In genomic region chr13:21233732-21234705, GRCm38 (mm10) we compare ENCODE assay signal across 8 mouse cellular contexts. TPM values are rescaled to one million over a fixed set of nuclear protein-coding genes. Genes with fewer than 3 reads are reported as not detected.
DNase-seq lines count a peak whose midpoint lies in the region; ATAC-seq and TF ChIP-seq lines count a peak whose summit lies in the region.

No protein-coding gene starts in this region.

- no peaks in the 10 kb centered on the region for H3K27me3 ChIP-seq in lung, embryonic 15.5 days

- TF ChIP-seq CTCF in olfactory bulb, adult 2 months (IDR thresholded peaks at IDR 0.05; ENCODE audit: insufficient read depth, low read depth, low read length): peak; percentile 47; the same call in 1 of the 2 replicates

- TF ChIP-seq POLR2A in olfactory bulb, adult 2 months (IDR thresholded peaks at IDR 0.05; ENCODE audit: insufficient read depth, low read depth, low read length): no peak

- no peaks in the 10 kb centered on the region for H3K36me3 ChIP-seq in lung, embryonic 15.5 days

- peak; percentile 92 to 93 for ATAC-seq in hematopoietic stem cell, adult 5-6 weeks (replicated peaks in 1 of 2; ENCODE audit: insufficient read depth in 1 of 2, low FRiP score in 2 of 2, low TSS enrichment in 1 of 2, low read depth in 1 of 2, poor library complexity in 2 of 2, severe bottlenecking in 2 of 2)
- ATAC-seq in lung, embryonic 15.5 days (ENCODE audit: borderline replicate concordance, extremely low read depth, low FRiP score, low TSS enrichment): peak; percentile 95

- peak overlapping the region; percentile 42 for H3K9ac ChIP-seq in lung, embryonic 15.5 days

- H3K4me1 ChIP-seq in lung, embryonic 15.5 days: 0 out of 2 replicates have a peak, but pooled peaks cover 3% of the 10 kb centered on the region
- no peaks in the 10 kb centered on the region for H3K4me1 ChIP-seq in olfactory bulb, adult 2 months (ENCODE audit: control insufficient read depth, insufficient read depth, low read length)

- H3K4me2 ChIP-seq in lung, embryonic 15.5 days: peak overlapping the region; percentile 79

- peak overlapping the region; percentile 53 for H3K27ac ChIP-seq in lung, embryonic 15.5 days
- H3K27ac ChIP-seq in olfactory bulb, adult 2 months (ENCODE audit: insufficient read depth, low read depth, low read length): no peak overlapping the region

- DNase-seq in MEL-GATA-1-ER (ENCODE audit: extremely low read depth, low read depth): peak; percentile 89
- DNase-seq in cerebellum, adult 8-10 months: peak; percentile 88
- DNase-seq in forelimb bud, embryonic 11.5 days (ENCODE audit: low read depth, low spot score): peak; percentile 90
- peak; percentile 80 for DNase-seq in layer of hippocampus, adult 9-10 months (ENCODE audit: low spot score)
- DNase-seq in thymus, adult 18-20 months: peak; percentile 45 to 66

- 1% methylated on average over 43 of the region's 43 CpGs for WGBS in lung, embryonic 15.5 days
- WGBS in olfactory bulb, adult 2 months: 2% methylated on average over 43 of the region's 43 CpGs

- H3K9me3 ChIP-seq in lung, embryonic 15.5 days: no peaks in the 10 kb centered on the region

- H3K4me3 ChIP-seq in lung, embryonic 15.5 days: peak overlapping the region; percentile 57
- H3K4me3 ChIP-seq in olfactory bulb, adult 2 months (ENCODE audit: insufficient read depth, low read depth, low read length): peak overlapping the region; percentile 46

RNA-seq across cellular contexts. Expression of gene Trim27, which starts 54.8 kb away (rescaled TPM):
- total RNA-seq in hematopoietic stem cell, adult 5-6 weeks (2017): 150 and 162 TPM in 2 replicates
- polyA plus RNA-seq in lung, embryonic 15.5 days (2015; fragmentation: Nextera tagmentation; extraction: Ambion mirVana): 147 and 148 TPM in 2 replicates
- not detected in 2 replicates for polyA plus RNA-seq in olfactory bulb, adult 2 months (2012; ENCODE audit: insufficient read depth, insufficient read length, low replicate concordance, missing spikeins)

RNA-seq across cellular contexts. Expression of gene Gpx5, which starts 58.5 kb away (rescaled TPM):
- not detected in 2 replicates for total RNA-seq in hematopoietic stem cell, adult 5-6 weeks (2017)
- polyA plus RNA-seq in lung, embryonic 15.5 days (2015; fragmentation: Nextera tagmentation; extraction: Ambion mirVana): not detected in 2 replicates
- not detected in 2 replicates for polyA plus RNA-seq in olfactory bulb, adult 2 months (2012; ENCODE audit: insufficient read depth, insufficient read length, low replicate concordance, missing spikeins)

Comparison
In these comparisons a context has a peak if more than half of its experiments do, and no peak if none do; other contexts are left out.
1. RNA of gene Trim27, which starts 54.8 kb away (polyA plus RNA-seq): 147 to 148 TPM in lung, embryonic 15.5 days; not detected in olfactory bulb, adult 2 months; every median in the first group is over 100 times any median in the second.
2. Peak in every context shown above with its lines, with median percentiles within 50 percentile points of each other: DNase-seq.